Mouse (Mus musculus): ENCODE results near the gene Dag1.

Dag1 gene

GRCm38 (mm10) chr9:108185786-108186185 is 78.0 kb downstream of the Dag1 start:
- no peak for DNase-seq (ENCODE audit: low spot score)

GRCm38 (mm10) chr9:108183531-108183994 is 80.2 kb downstream of the Dag1 start:
- no peak for DNase-seq (ENCODE audit: low spot score)

- DNase-seq (ENCODE audit: low spot score): no peak
Measured at GRCm38 (mm10) chr9:108182806-108183506, 80.8 kb downstream of the Dag1 start.

GRCm38 (mm10) chr9:108178391-108178790 is 85.4 kb downstream of the Dag1 start:
- no peak for DNase-seq (ENCODE audit: low spot score)

GRCm38 (mm10) chr9:108175116-108175838 is 88.5 kb downstream of the Dag1 start:
- DNase-seq (ENCODE audit: low spot score): no peak

- no peak for DNase-seq (ENCODE audit: low spot score)
Measured at GRCm38 (mm10) chr9:108172777-108173350, 90.9 kb downstream of the Dag1 start.

GRCm38 (mm10) chr9:108169751-108170150 is 94.0 kb downstream of the Dag1 start:
- no peak for DNase-seq (ENCODE audit: low spot score)

GRCm38 (mm10) chr9:108165143-108165542 is 98.6 kb downstream of the Dag1 start:
- no peak for DNase-seq (ENCODE audit: low spot score)

GRCm38 (mm10) chr9:108163646-108164284 is 100.0 kb downstream of the Dag1 start:
- no peak for DNase-seq (ENCODE audit: low spot score)

- DNase-seq (ENCODE audit: low spot score): no peak
Measured at GRCm38 (mm10) chr9:108157891-108158290, 105.9 kb downstream of the Dag1 start.

GRCm38 (mm10) chr9:108157451-108157850 is 106.3 kb downstream of the Dag1 start:
- DNase-seq (ENCODE audit: low spot score): no peak

- DNase-seq (ENCODE audit: low spot score): no peak
Measured at GRCm38 (mm10) chr9:108156786-108157185, 107.0 kb downstream of the Dag1 start.

GRCm38 (mm10) chr9:108154814-108155213 is 108.9 kb downstream of the Dag1 start:
- DNase-seq (ENCODE audit: low spot score): no peak
